ENCODE assay signal across 12 mouse cellular contexts in the genomic region with DNA sequence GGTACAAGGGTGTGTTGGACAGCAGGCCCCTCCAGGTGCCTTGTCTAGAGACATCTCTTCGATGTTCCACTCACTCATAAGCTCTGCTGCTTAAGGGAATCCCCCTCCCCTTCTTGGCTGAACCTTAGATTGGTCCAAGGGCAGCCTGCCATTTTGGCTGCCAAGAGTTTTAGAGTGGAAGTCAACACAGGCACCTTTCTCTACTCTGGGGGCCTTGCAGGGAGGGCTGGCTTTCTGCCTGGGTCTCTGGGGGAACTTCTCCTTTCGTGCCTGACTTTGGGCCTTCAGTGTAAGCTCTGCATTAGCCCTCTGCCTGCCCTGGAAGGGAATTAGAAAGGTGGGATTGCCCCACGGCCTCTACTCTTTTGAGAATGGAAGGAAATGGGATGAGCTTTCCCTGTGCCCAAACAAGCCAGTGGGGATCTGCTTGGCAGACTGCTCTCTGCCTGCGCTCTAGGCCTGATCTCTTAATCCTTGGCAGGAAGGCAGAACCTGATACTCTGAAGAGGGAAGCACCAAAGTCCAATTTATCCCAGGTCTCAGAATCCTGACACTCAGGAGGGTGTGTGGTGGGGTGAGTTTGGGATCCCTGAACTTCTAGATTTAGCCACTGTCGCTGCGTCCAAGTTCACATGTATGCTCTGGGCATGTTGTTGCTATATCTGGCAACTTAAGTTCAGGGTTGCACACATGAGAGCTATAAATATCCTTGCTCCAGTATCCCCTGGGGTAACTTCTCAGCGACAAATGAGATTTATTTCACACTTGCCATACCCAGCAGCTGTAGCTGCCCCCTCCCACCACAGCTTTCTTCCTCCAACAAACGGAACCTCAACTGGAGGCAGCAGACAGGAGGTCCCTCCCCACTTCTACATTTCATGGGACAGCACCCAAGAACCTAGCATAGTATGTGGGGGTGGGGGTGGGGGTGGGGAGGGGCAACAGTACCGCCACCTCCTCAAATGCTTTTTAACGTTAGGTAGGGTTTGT. TPM values are rescaled to one million over a fixed set of nuclear protein-coding genes. Genes with fewer than 3 reads are reported as not detected.
DNase-seq lines count a peak whose midpoint lies in the region; ATAC-seq and TF ChIP-seq lines count a peak whose summit lies in the region.
"Had no signal": no experiment of that assay in that cellular context is flagged by ENCODE, and none has a peak within 500 bp of the region (broad histone marks: within the 10 kb centered on the region; RNA-seq: fewer than 3 reads in every experiment).

No protein-coding gene starts in this region.

- H3K9me3 ChIP-seq in hindbrain, embryonic 13.5 days: no peaks in the 10 kb centered on the region
- no peaks in the 10 kb centered on the region for H3K9me3 ChIP-seq in hindbrain, embryonic 11.5 days (ENCODE audit: control insufficient read depth, low read length)
- H3K9me3 ChIP-seq in embryonic facial prominence, embryonic 15.5 days (replicated peaks): no peaks in the 10 kb centered on the region
- H3K9me3 ChIP-seq in limb, embryonic 15.5 days: no peaks in the 10 kb centered on the region

- no peak overlapping the region for H3K4me3 ChIP-seq in hindbrain, embryonic 13.5 days
- no peak overlapping the region for H3K4me3 ChIP-seq in hindbrain, embryonic 11.5 days (ENCODE audit: low read depth, low read length)
- H3K4me3 ChIP-seq in spleen, adult 2 months (ENCODE audit: extremely low read depth, insufficient read depth, insufficient read length): 0 out of 2 replicates have a peak overlapping the region, but pooled peaks have one; percentile 20
- no peak overlapping the region for H3K4me3 ChIP-seq in embryonic facial prominence, embryonic 15.5 days (replicated peaks)
- H3K4me3 ChIP-seq in limb, embryonic 15.5 days: no peak overlapping the region

- no peak for TF ChIP-seq CTCF in spleen, adult 2 months (IDR thresholded peaks at IDR 0.05; ENCODE audit: extremely low read depth, insufficient read depth, insufficient read length, insufficient replicate concordance)

- 0 out of 2 replicates have a peak overlapping the region, but pooled peaks have one; percentile 23 for H3K27ac ChIP-seq in hindbrain, embryonic 13.5 days
- no peak overlapping the region for H3K27ac ChIP-seq in hindbrain, embryonic 11.5 days (ENCODE audit: low read depth, low read length)
- peak overlapping the region; percentile 90 for H3K27ac ChIP-seq in spleen, adult 2 months (ENCODE audit: insufficient read depth, low read length)
- peak overlapping the region; percentile 18; the same call in 1 of the 2 replicates for H3K27ac ChIP-seq in embryonic facial prominence, embryonic 15.5 days (replicated peaks)
- H3K27ac ChIP-seq in limb, embryonic 15.5 days: peak overlapping the region; percentile 28; the same call in 1 of the 2 replicates

- no peak overlapping the region for H3K4me2 ChIP-seq in hindbrain, embryonic 13.5 days
- H3K4me2 ChIP-seq in hindbrain, embryonic 11.5 days (replicated peaks; ENCODE audit: low read depth, low read length): no peak overlapping the region
- no peak overlapping the region for H3K4me2 ChIP-seq in embryonic facial prominence, embryonic 15.5 days (replicated peaks)
- H3K4me2 ChIP-seq in limb, embryonic 15.5 days: 0 out of 2 replicates have a peak overlapping the region, but pooled peaks have one; percentile 4

- no peak for TF ChIP-seq POLR2A in spleen, adult 2 months (IDR thresholded peaks at IDR 0.05; ENCODE audit: low read depth, low read length)

- peaks cover 57% of the 10 kb centered on the region for H3K4me1 ChIP-seq in hindbrain, embryonic 13.5 days (replicated peaks)
- H3K4me1 ChIP-seq in hindbrain, embryonic 11.5 days (replicated peaks; ENCODE audit: control insufficient read depth, insufficient read depth, low read length): peaks cover 4% of the 10 kb centered on the region
- peaks cover 53% of the 10 kb centered on the region for H3K4me1 ChIP-seq in spleen, adult 2 months (ENCODE audit: control insufficient read depth, insufficient read depth, insufficient read length)
- H3K4me1 ChIP-seq in embryonic facial prominence, embryonic 15.5 days: peaks cover 56% of the 10 kb centered on the region
- H3K4me1 ChIP-seq in limb, embryonic 15.5 days: peaks cover 57% of the 10 kb centered on the region

- no peak for ATAC-seq in hindbrain, embryonic 13.5 days (ENCODE audit: low FRiP score)
- ATAC-seq in hindbrain, embryonic 11.5 days (ENCODE audit: low FRiP score): no peak
- ATAC-seq in embryonic facial prominence, embryonic 15.5 days (ENCODE audit: insufficient number of reproducible peaks, low FRiP score, low TSS enrichment, low read depth): no peak
- ATAC-seq in limb, embryonic 15.5 days (ENCODE audit: insufficient number of reproducible peaks, low FRiP score, low TSS enrichment, low read depth): no peak

- 89% methylated on average over 10 of the region's 10 CpGs for WGBS in hindbrain, embryonic 13.5 days
- 86% methylated on average over 10 of the region's 10 CpGs for WGBS in hindbrain, embryonic 11.5 days
- WGBS in spleen, adult 2 months: 33% methylated on average over 10 of the region's 10 CpGs
- 55% methylated on average over 10 of the region's 10 CpGs for WGBS in embryonic facial prominence, embryonic 15.5 days
- WGBS in limb, embryonic 15.5 days: 59% methylated on average over 10 of the region's 10 CpGs

- no peaks in the 10 kb centered on the region for H3K27me3 ChIP-seq in hindbrain, embryonic 13.5 days
- no peaks in the 10 kb centered on the region for H3K27me3 ChIP-seq in hindbrain, embryonic 11.5 days (ENCODE audit: control insufficient read depth, insufficient read depth, low read length)
- no peaks in the 10 kb centered on the region for H3K27me3 ChIP-seq in spleen, adult 2 months (ENCODE audit: control insufficient read depth, insufficient read depth, low read length)
- H3K27me3 ChIP-seq in embryonic facial prominence, embryonic 15.5 days: no peaks in the 10 kb centered on the region
- no peaks in the 10 kb centered on the region for H3K27me3 ChIP-seq in limb, embryonic 15.5 days

- DNase-seq in hindbrain, embryonic 11.5 days (ENCODE audit: low spot score): no peak
- peak in 1 of 2 experiments; percentile 47 for DNase-seq in spleen, adult 2 months (ENCODE audit: low read depth in 1 of 2, low spot score in 2 of 2)
- no peak for DNase-seq in spleen, postnatal 4 days (ENCODE audit: low spot score in 2 of 2)
- no peak for DNase-seq in kidney, postnatal 10 days
- DNase-seq in lung, postnatal 36 days: no peak
- DNase-seq: cerebellum, postnatal 36 days; kidney, postnatal 4 days; liver had no signal

- peaks cover 10% of the 10 kb centered on the region; the same call in 1 of the 2 replicates for H3K36me3 ChIP-seq in hindbrain, embryonic 13.5 days
- no peaks in the 10 kb centered on the region for H3K36me3 ChIP-seq in hindbrain, embryonic 11.5 days (ENCODE audit: control insufficient read depth, insufficient read depth, low read length)
- H3K36me3 ChIP-seq in spleen, adult 2 months (ENCODE audit: control insufficient read depth, insufficient read depth, low read length): peaks cover 2% of the 10 kb centered on the region; the same call in 1 of the 2 replicates
- H3K36me3 ChIP-seq in embryonic facial prominence, embryonic 15.5 days: peaks cover 20% of the 10 kb centered on the region
- H3K36me3 ChIP-seq in limb, embryonic 15.5 days: peaks cover 27% of the 10 kb centered on the region
- H3K36me3 ChIP-seq: G1E had no signal

- H3K9ac ChIP-seq in hindbrain, embryonic 13.5 days: no peak overlapping the region
- H3K9ac ChIP-seq in hindbrain, embryonic 11.5 days (ENCODE audit: low read depth, low read length): no peak overlapping the region
- no peak overlapping the region for H3K9ac ChIP-seq in embryonic facial prominence, embryonic 15.5 days
- no peak overlapping the region for H3K9ac ChIP-seq in limb, embryonic 15.5 days

RNA-seq across cellular contexts. Expression of gene Rhoq, which starts 4.9 kb away (rescaled TPM):
- polyA plus RNA-seq in hindbrain, embryonic 13.5 days (2015; fragmentation: Nextera tagmentation; extraction: Ambion mirVana): 6.2 and 6.9 TPM in 2 replicates
- 10.7 and 13.1 TPM in 2 replicates for polyA plus RNA-seq in hindbrain, embryonic 11.5 days (2014; fragmentation: Nextera tagmentation; extraction: Ambion mirVana)
- polyA plus RNA-seq in spleen, adult 2 months (2012; rRNA removed): 18.7 and 22.8 TPM in 2 replicates
- polyA plus RNA-seq in embryonic facial prominence, embryonic 15.5 days (2015; fragmentation: Nextera tagmentation; extraction: Ambion mirVana): 24.2 and 28.1 TPM in 2 replicates
- polyA plus RNA-seq in limb, embryonic 15.5 days (2015; fragmentation: Nextera tagmentation; extraction: Ambion mirVana): 22.0 and 23.0 TPM in 2 replicates

RNA-seq across cellular contexts. Expression of gene Atp6v1e2, which starts 20.1 kb away (rescaled TPM):
- polyA plus RNA-seq in hindbrain, embryonic 13.5 days (2015; fragmentation: Nextera tagmentation; extraction: Ambion mirVana): not detected in 2 replicates
- polyA plus RNA-seq in hindbrain, embryonic 11.5 days (2014; fragmentation: Nextera tagmentation; extraction: Ambion mirVana): not detected in 2 replicates
- polyA plus RNA-seq in spleen, adult 2 months (2012; rRNA removed): not detected in 2 replicates
- polyA plus RNA-seq in embryonic facial prominence, embryonic 15.5 days (2015; fragmentation: Nextera tagmentation; extraction: Ambion mirVana): not detected in 2 replicates
- 0.24 TPM in 1 of 2 replicates, not detected in the other for polyA plus RNA-seq in limb, embryonic 15.5 days (2015; fragmentation: Nextera tagmentation; extraction: Ambion mirVana)
- polyA plus RNA-seq: G1E had no signal

RNA-seq across cellular contexts. Expression of gene Tmem247, which starts 50.7 kb away (rescaled TPM):
- not detected in 2 replicates for polyA plus RNA-seq in hindbrain, embryonic 13.5 days (2015; fragmentation: Nextera tagmentation; extraction: Ambion mirVana)
- not detected in 2 replicates for polyA plus RNA-seq in hindbrain, embryonic 11.5 days (2014; fragmentation: Nextera tagmentation; extraction: Ambion mirVana)
- not detected in 2 replicates for polyA plus RNA-seq in spleen, adult 2 months (2012; rRNA removed)
- not detected in 2 replicates for polyA plus RNA-seq in embryonic facial prominence, embryonic 15.5 days (2015; fragmentation: Nextera tagmentation; extraction: Ambion mirVana)
- not detected in 2 replicates for polyA plus RNA-seq in limb, embryonic 15.5 days (2015; fragmentation: Nextera tagmentation; extraction: Ambion mirVana)
- polyA plus RNA-seq: G1E had no signal

RNA-seq across cellular contexts. Expression of gene Pigf, which starts 57.4 kb away (rescaled TPM):
- 36.8 and 37.0 TPM in 2 replicates for polyA plus RNA-seq in hindbrain, embryonic 13.5 days (2015; fragmentation: Nextera tagmentation; extraction: Ambion mirVana)
- polyA plus RNA-seq in hindbrain, embryonic 11.5 days (2014; fragmentation: Nextera tagmentation; extraction: Ambion mirVana): 42.3 and 45.2 TPM in 2 replicates
- 2.1 and 2.2 TPM in 2 replicates for polyA plus RNA-seq in spleen, adult 2 months (2012; rRNA removed)
- 25.6 and 28.4 TPM in 2 replicates for polyA plus RNA-seq in embryonic facial prominence, embryonic 15.5 days (2015; fragmentation: Nextera tagmentation; extraction: Ambion mirVana)
- 28.3 and 30.4 TPM in 2 replicates for polyA plus RNA-seq in limb, embryonic 15.5 days (2015; fragmentation: Nextera tagmentation; extraction: Ambion mirVana)

RNA-seq across cellular contexts. Expression of gene Cript, which starts 57.5 kb away (rescaled TPM):
- 224 and 236 TPM in 2 replicates for polyA plus RNA-seq in hindbrain, embryonic 13.5 days (2015; fragmentation: Nextera tagmentation; extraction: Ambion mirVana)
- 212 and 226 TPM in 2 replicates for polyA plus RNA-seq in hindbrain, embryonic 11.5 days (2014; fragmentation: Nextera tagmentation; extraction: Ambion mirVana)
- 3.9 and 5.0 TPM in 2 replicates for polyA plus RNA-seq in spleen, adult 2 months (2012; rRNA removed)
- polyA plus RNA-seq in embryonic facial prominence, embryonic 15.5 days (2015; fragmentation: Nextera tagmentation; extraction: Ambion mirVana): 114 and 117 TPM in 2 replicates
- polyA plus RNA-seq in limb, embryonic 15.5 days (2015; fragmentation: Nextera tagmentation; extraction: Ambion mirVana): 101 and 117 TPM in 2 replicates
